Mouse (Mus musculus): ENCODE results near the gene Olfr389.

The Olfr389 gene

GRCm38 (mm10) chr11:73780613-73781012 is at the start of gene Olfr389:
Olfr389 (minus strand) TSS chr11:73780713.
- DNase-seq = no peak

GRCm38 (mm10) chr11:73816949-73817348 is 36.4 kb upstream of the Olfr389 start, which contains the start of gene Olfr392:
Olfr392 (minus strand) TSS chr11:73817049.
- no peak for DNase-seq

DNA sequence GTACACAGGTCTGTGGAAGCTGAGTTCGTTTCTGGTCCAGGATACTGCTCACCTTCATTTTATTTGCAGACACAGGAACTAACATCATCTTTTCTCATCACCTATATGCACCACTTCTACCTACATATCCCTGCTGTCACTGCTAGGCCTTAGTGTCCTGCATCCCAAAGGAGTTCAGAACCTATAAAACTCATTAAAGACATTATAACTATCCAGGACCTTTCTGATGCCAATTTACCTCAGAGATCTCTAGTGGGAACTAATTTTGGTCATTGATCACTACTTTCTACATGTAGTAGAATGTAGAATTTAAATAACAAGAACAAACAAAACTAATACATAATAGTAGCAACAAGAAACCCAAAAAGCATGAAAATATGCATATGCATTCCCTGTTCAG is 22.4 kb upstream of the Olfr389 start, which contains the start of gene Olfr391-ps:
TSS of gene Olfr391-ps (minus strand) at position 101 of the 400 bp plus-strand sequence.
- DNase-seq = no peak

- no peak for DNase-seq
Measured at GRCm38 (mm10) chr11:73782664-73783063, 2.2 kb upstream of the Olfr389 start, which contains the start of gene Olfr390. Olfr390 (plus strand) TSS chr11:73782964.

GRCm38 (mm10) chr11:73759115-73759514 is 21.4 kb downstream of the Olfr389 start:
- no peak for DNase-seq

All from kidney, postnatal 4 days (tissue).